Mouse (Mus musculus): ENCODE measurements around the gene Clrn3.

DNA sequence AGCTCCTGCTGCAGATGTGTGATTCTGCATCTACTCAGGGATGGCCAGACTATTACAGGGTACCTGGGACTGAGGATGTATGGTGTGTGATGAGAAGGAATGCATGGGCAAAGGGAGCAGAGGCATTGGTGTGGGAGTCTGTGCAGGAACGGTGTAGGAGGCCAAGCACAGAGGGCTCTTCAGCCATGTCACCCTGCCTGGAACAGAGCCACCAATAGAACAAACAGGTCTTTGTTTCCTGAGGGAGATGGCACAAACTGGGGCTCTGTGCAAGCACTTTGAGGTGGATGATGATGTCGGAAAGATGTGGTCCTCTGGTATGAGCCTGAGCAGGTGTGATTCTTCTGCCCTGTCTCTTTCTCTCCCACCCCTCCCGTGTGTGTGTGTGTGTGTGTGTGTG, 14.6 kb upstream of the Clrn3 start:
- TF ChIP-seq CTCF (IDR thresholded peaks at IDR 0.05; ENCODE audit: insufficient read depth, low read depth, low read length) (no peak), POLR2A (IDR thresholded peaks at IDR 0.05; ENCODE audit: insufficient read depth, low read depth, low read length) (no peak)
